Mouse (Mus musculus) neural tube, embryonic 12.5 days (tissue): Measurements from ENCODE around the gene Slc35g2. TPM values are rescaled to one million over a fixed set of nuclear protein-coding genes. Genes with fewer than 3 reads are reported as not detected.

Experiments used
- ATAC-seq: fragments of 200-750 bp; cut with Nextera tagmentation; 2 replicates; pipeline ENCODE4 v1.8.0; 2017; ENCODE audit warnings: low read depth, mild to moderate bottlenecking, moderate TSS enrichment, moderate library complexity; ENCODE audit not compliant: low FRiP score
- H3K27ac ChIP-seq: fragments of 300-500 bp; sonication (generic); 2 replicates; pipeline ENCODE4 v1.5.1; 2016
- H3K27me3 ChIP-seq: fragments of 300-500 bp; sonication (generic); replicated peaks from 2 replicates; pipeline ENCODE4 v1.6.1; 2016; ENCODE audit warnings: mild to moderate bottlenecking
- H3K36me3 ChIP-seq: fragments of 300-500 bp; sonication (generic); 2 replicates; pipeline ENCODE4 v1.6.1; 2016; ENCODE audit warnings: mild to moderate bottlenecking
- H3K4me1 ChIP-seq: fragments of 300-500 bp; sonication (generic); 2 replicates; pipeline ENCODE4 v1.6.1; 2016
- H3K4me2 ChIP-seq: fragments of 300-500 bp; sonication (generic); replicated peaks from 2 replicates; pipeline ENCODE4 v1.6.1; 2016; ENCODE audit warnings: mild to moderate bottlenecking
- H3K4me3 ChIP-seq: fragments of 300-500 bp; sonication (generic); 2 replicates; pipeline ENCODE4 v1.5.1; 2016
- H3K9ac ChIP-seq: fragments of 300-500 bp; sonication (generic); 2 replicates; pipeline ENCODE4 v1.6.1; 2016; ENCODE audit warnings: mild to moderate bottlenecking
- H3K9me3 ChIP-seq: fragments of 300-500 bp; sonication (generic); 2 replicates; pipeline ENCODE4 v1.6.1; 2016; ENCODE audit warnings: mild to moderate bottlenecking
- WGBS: fragments of 180-500 bp; shearing (Covaris S2); methylation state at CpG from one replicate; pipeline ENCODE4 v1.1.7; 2016; 5-methylcytosine and 5-hydroxymethylcytosine counted together
- polyA plus RNA-seq: library from polyadenylated mRNA; unstranded; fragments of >200 nt; fragmentation: Nextera tagmentation; extraction: Ambion mirVana; gene quantifications from 2 replicates; pipeline ENCODE4 v1.2.1, GENCODE M21; 2016

The Slc35g2 gene
- polyA plus RNA-seq, 1 experiment from 2014 or later, result 10.4 TPM

DNA sequence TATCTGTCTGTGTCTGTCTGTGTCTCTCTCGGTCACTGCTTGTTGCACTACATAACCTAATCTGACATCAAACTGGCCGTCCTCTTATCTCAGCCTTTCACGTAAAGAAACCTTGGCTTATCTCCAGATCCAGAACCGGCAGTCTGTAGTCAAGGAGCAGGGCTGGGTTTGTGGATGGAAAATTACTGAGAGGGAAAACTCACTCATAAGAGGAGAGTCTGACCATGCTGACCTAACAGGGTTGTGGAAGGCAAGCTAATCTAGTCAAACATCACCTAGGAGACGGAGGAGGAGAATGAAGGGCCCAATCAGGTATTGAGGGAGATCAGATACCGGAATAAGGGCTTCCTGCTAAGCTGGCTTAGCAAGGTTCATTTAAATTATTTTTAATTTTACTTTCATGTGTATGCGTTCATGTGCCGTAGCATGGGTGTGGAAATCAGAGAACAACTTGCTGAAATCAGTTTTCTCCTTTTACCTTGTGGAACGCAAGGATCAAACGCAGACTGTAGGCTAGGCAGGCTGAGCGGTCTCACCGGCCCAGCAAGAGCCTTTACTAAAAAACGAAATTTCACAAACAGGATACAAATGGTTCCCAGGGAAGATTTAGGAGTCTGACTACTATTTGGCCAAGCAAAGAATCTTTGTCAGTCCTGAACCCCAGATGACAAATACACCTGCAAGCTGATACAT, 12.1 kb upstream of the Slc35g2 start:
- Histone ChIP-seq H3K4me3 (no peak overlapping the region), H3K4me2 (no peak overlapping the region), H3K36me3 (no peaks in the 10 kb centered on the region), H3K4me1 (peaks cover 8% of the 10 kb centered on the region; the same call in 1 of the 2 replicates), H3K9me3 (no peaks in the 10 kb centered on the region), H3K27ac (no peak overlapping the region), H3K9ac (no peak overlapping the region), H3K27me3 (no peaks in the 10 kb centered on the region)
- 79% methylated on average over 13 of the region's 13 CpGs for WGBS
- no peak for ATAC-seq

- WGBS, result 29% methylated on average over 13 of the region's 13 CpGs
- H3K27ac ChIP-seq, result no peak overlapping the region
These were observed 10.9 kb upstream of the Slc35g2 start for GRCm38 (mm10) chr9:100581543-100582492.

DNA sequence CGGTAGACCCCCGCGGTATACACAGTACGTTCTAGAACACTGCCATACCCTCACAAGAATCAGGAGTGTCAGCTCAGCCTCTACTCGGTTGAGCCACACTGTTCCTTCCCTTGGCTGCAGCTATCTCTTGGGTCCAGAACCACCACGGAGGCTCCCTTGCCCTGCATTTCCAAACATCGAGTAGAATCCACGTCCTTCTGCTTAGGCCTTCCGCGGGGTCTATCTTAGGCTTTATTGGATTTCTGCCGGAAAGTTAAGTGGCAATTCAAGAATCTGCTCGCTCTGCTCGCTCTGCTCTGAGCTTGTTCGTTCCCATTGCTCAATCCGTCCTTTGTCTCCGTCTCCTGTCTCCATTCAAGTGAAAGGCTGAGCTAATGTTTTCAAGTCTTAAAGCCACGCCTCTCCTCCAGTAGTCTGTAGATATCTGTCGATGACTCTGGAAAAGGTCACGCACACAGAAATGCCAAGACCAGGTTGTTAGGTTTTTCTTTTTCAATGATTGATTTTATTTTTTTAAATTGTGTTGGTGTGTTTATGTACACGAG, 9.4 kb upstream of the Slc35g2 start:
- H3K36me3 ChIP-seq, result no peaks in the 10 kb centered on the region
- no peaks in the 10 kb centered on the region for H3K27me3 ChIP-seq
- no peak overlapping the region for H3K27ac ChIP-seq
- no peak overlapping the region for H3K9ac ChIP-seq
- 61% methylated on average over 20 of the region's 20 CpGs for WGBS
- no peak overlapping the region for H3K4me3 ChIP-seq
- H3K4me1 ChIP-seq, result peaks cover 8% of the 10 kb centered on the region; the same call in 1 of the 2 replicates
- no peak overlapping the region for H3K4me2 ChIP-seq
- ATAC-seq, result no peak
- H3K9me3 ChIP-seq, result no peaks in the 10 kb centered on the region

More at GRCm38 (mm10) chr9:100581543-100582492, 10.9 kb upstream of the Slc35g2 start:
- H3K27me3 ChIP-seq, result no peaks in the 10 kb centered on the region
- H3K4me2 ChIP-seq, result peak overlapping the region; percentile 14; the same call in 1 of the 2 replicates
- H3K9ac ChIP-seq, result no peak overlapping the region
- H3K9me3 ChIP-seq, result no peaks in the 10 kb centered on the region
- H3K4me1 ChIP-seq, result peaks cover 8% of the 10 kb centered on the region; the same call in 1 of the 2 replicates
- ATAC-seq, result peak; percentile 65
- H3K4me3 ChIP-seq, result no peak overlapping the region
- H3K36me3 ChIP-seq, result no peaks in the 10 kb centered on the region

GRCm38 (mm10) chr9:100573942-100574341, 3.1 kb upstream of the Slc35g2 start:
- Histone ChIP-seq H3K9me3 (no peaks in the 10 kb centered on the region), H3K9ac (no peak overlapping the region), H3K4me1 (peaks cover 9% of the 10 kb centered on the region; the same call in 1 of the 2 replicates), H3K36me3 (no peaks in the 10 kb centered on the region), H3K27ac (no peak overlapping the region), H3K4me2 (no peak overlapping the region), H3K4me3 (no peak overlapping the region), H3K27me3 (no peaks in the 10 kb centered on the region)
- 69% methylated on average over 5 of the region's 5 CpGs for WGBS
- no peak for ATAC-seq

DNA sequence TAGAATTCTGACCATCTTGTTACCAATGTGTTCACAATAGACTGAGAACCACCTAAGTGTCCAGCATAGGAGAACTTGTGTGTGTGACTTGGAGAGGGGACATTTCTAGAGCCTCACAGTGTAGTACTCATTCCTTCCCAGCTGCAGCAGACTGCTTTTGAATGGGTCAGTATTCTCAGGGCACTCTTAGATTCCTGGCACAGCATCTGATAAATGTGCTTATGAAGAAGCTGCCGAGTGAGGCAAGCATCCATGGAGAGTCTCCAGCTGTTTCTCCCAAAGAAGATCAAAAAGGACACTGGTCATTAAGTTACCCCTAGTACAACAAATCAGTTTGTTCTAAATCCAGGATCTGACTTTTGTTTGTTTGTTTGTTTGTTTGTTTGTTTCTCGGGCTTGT, 2.4 kb upstream of the Slc35g2 start:
- ATAC-seq, result no peak
- H3K27me3 ChIP-seq, result no peaks in the 10 kb centered on the region
- no peaks in the 10 kb centered on the region for H3K36me3 ChIP-seq
- no peak overlapping the region for H3K4me2 ChIP-seq
- WGBS, result 82% methylated on average over 2 of the region's 2 CpGs
- peaks cover 9% of the 10 kb centered on the region; the same call in 1 of the 2 replicates for H3K4me1 ChIP-seq
- H3K9ac ChIP-seq, result no peak overlapping the region
- H3K27ac ChIP-seq, result no peak overlapping the region
- H3K4me3 ChIP-seq, result no peak overlapping the region
- no peaks in the 10 kb centered on the region for H3K9me3 ChIP-seq

- peak overlapping the region; percentile 85 for H3K4me2 ChIP-seq
- H3K4me3 ChIP-seq, result no peak overlapping the region
- no peak for ATAC-seq
- no peaks in the 10 kb centered on the region for H3K9me3 ChIP-seq
- no peaks in the 10 kb centered on the region for H3K36me3 ChIP-seq
- no peaks in the 10 kb centered on the region for H3K27me3 ChIP-seq
- H3K27ac ChIP-seq, result no peak overlapping the region
- WGBS, result 88% methylated on average over 1 of the region's 1 CpGs
- H3K9ac ChIP-seq, result no peak overlapping the region
- H3K4me1 ChIP-seq, result peaks cover 9% of the 10 kb centered on the region; the same call in 1 of the 2 replicates
These were observed 621 bp upstream of the Slc35g2 start for GRCm38 (mm10) chr9:100571511-100571910.

- ATAC-seq, result peak; percentile 54
- Histone ChIP-seq H3K36me3 (no peaks in the 10 kb centered on the region), H3K9ac (peak overlapping the region; percentile 58), H3K4me2 (peak overlapping the region; percentile 85), H3K27ac (no peak overlapping the region), H3K27me3 (no peaks in the 10 kb centered on the region), H3K9me3 (no peaks in the 10 kb centered on the region), H3K4me3 (peak overlapping the region; percentile 65), H3K4me1 (peaks cover 9% of the 10 kb centered on the region; the same call in 1 of the 2 replicates)
- WGBS, result 10% methylated on average over 32 of the region's 32 CpGs
These were observed 878 bp downstream of the Slc35g2 start for GRCm38 (mm10) chr9:100569798-100570625.

DNA sequence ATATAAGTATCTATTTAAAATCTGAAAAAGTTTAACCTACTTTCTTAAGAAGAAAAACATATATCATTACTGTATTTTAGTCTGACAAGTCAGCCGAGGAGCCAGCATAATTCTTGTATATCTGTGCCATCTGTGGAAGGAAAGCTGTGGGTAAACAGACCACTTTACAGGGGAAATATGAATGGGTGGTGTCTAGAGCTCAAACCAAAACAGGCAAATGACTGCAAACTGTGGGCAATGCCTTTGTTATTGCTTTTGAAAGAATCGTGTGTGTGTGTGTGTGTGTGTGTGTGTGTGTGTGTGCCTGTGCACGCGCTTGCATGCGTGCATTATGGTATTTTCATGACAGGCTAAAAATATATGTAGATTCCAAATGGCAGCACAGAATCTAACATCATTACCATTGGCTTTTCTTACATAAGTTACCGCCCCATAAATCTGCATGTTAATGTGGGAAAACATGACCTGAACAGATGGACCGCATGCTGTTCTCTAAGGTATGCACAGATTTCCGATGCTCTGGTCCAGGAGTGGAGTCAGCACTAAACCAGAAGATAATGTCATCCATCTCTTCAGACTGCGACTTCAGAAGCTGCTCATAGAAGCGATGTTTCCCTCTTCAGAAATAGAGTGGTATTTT, 10.5 kb downstream of the Slc35g2 start:
- no peak overlapping the region for H3K27ac ChIP-seq
- no peak overlapping the region for H3K9ac ChIP-seq
- ATAC-seq, result no peak
- no peaks in the 10 kb centered on the region for H3K9me3 ChIP-seq
- no peaks in the 10 kb centered on the region for H3K27me3 ChIP-seq
- H3K4me2 ChIP-seq, result no peak overlapping the region
- H3K36me3 ChIP-seq, result no peaks in the 10 kb centered on the region
- WGBS, result 87% methylated on average over 10 of the region's 10 CpGs
- H3K4me3 ChIP-seq, result no peak overlapping the region
- H3K4me1 ChIP-seq, result no peaks in the 10 kb centered on the region

DNA sequence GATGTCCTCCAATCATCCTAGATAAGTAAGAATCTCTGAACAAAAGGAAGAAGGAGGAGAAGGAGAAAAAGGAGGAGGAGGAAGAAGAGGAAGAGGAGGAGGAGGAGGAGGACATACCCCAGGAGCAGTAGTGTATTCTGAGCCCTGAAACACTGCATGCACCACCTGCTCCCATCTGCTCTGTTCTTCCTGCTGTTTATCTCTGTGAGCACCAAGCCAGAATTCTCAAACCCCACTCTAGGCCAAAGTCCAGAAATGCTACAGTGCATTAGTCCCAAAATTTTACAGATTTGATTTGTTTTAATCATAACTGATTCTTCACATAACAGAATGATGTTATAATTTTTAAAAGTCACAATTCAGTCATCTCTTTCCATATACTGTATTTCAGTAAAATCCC, 11.9 kb downstream of the Slc35g2 start:
- no peaks in the 10 kb centered on the region for H3K36me3 ChIP-seq
- H3K4me3 ChIP-seq, result no peak overlapping the region
- ATAC-seq, result no peak
- H3K27me3 ChIP-seq, result no peaks in the 10 kb centered on the region
- H3K4me2 ChIP-seq, result no peak overlapping the region
- H3K27ac ChIP-seq, result no peak overlapping the region
- no peak overlapping the region for H3K9ac ChIP-seq
- no peaks in the 10 kb centered on the region for H3K9me3 ChIP-seq
- H3K4me1 ChIP-seq, result no peaks in the 10 kb centered on the region

- Histone ChIP-seq H3K36me3 (peaks cover 2% of the 10 kb centered on the region; the same call in 1 of the 2 replicates), H3K4me3 (no peak overlapping the region), H3K9ac (no peak overlapping the region), H3K27me3 (no peaks in the 10 kb centered on the region), H3K9me3 (no peaks in the 10 kb centered on the region), H3K4me2 (no peak overlapping the region), H3K27ac (no peak overlapping the region), H3K4me1 (no peaks in the 10 kb centered on the region)
- 89% methylated on average over 4 of the region's 4 CpGs for WGBS
- ATAC-seq, result no peak
These were observed 12.8 kb downstream of the Slc35g2 start for GRCm38 (mm10) chr9:100558023-100558573.

GRCm38 (mm10) chr9:100555686-100556085, 15.2 kb downstream of the Slc35g2 start:
- Histone ChIP-seq H3K9me3 (no peaks in the 10 kb centered on the region), H3K4me1 (no peaks in the 10 kb centered on the region), H3K36me3 (peaks cover 9% of the 10 kb centered on the region), H3K27ac (no peak overlapping the region), H3K4me3 (no peak overlapping the region), H3K9ac (no peak overlapping the region), H3K27me3 (no peaks in the 10 kb centered on the region), H3K4me2 (no peak overlapping the region)
- no peak for ATAC-seq
- 83% methylated on average over 5 of the region's 5 CpGs for WGBS
